Mouse (Mus musculus): Measurements from ENCODE around the gene Tyrp1. TPM values are rescaled to one million over a fixed set of nuclear protein-coding genes. Genes with fewer than 3 reads are reported as not detected.

The Tyrp1 gene
- total RNA-seq (2014; fragmentation: Nextera tagmentation) (not detected in 2 replicates), total RNA-seq (2017) (0.05 and 0.29 TPM in 2 replicates), polyA plus RNA-seq (2012) (not detected in 2 replicates)

DNA sequence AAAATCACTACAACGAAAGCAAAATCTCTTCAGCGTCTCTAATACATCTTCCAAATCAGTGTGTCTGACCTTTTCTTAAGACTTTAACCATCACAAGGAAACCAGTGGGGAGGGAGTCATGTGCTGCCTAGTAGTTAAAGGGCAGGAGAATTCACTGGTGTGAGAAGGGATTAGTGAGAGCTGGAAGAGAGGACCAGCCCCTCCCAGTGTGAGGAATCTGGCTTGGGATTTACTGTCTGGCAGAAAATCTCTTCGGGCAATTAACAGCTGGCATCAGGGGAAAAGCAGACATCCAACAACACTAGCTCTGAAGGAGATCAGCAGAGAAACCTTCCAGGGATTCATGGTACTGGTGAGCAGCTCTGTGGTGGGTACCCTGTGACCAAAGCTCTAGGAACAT is at the start of gene Tyrp1:
Gene Tyrp1 (plus strand): TSS at position 74 of the 400 bp plus-strand sequence.
- no peaks in the 10 kb centered on the region for H3K4me1 ChIP-seq (ENCODE audit: insufficient read depth, low read depth, low read length)
- no peaks in the 10 kb centered on the region for H3K27me3 ChIP-seq (ENCODE audit: insufficient read depth, low read length)
- DNase-seq (ENCODE audit: low spot score): no peak
- H3K36me3 ChIP-seq (replicated peaks): no peaks in the 10 kb centered on the region
- H3K4me3 ChIP-seq (ENCODE audit: low read depth, low read length): no peak within 1 kb of the TSS
- H3K9me3 ChIP-seq (replicated peaks): peaks cover 20% of the 10 kb centered on the region
- no peak for TF ChIP-seq GATA1 (IDR thresholded peaks at IDR 0.05; ENCODE audit: borderline replicate concordance, low read length)
- TF ChIP-seq TAL1 (conservative IDR thresholded peaks at IDR 0.05; ENCODE audit: low read depth, low read length): no peak
- no peak for TF ChIP-seq POLR2AphosphoS5 (IDR thresholded peaks at IDR 0.05; ENCODE audit: insufficient replicate concordance, low read depth, low read length)
- TF ChIP-seq GATA2 (IDR thresholded peaks at IDR 0.05; ENCODE audit: borderline replicate concordance, low read depth, low read length): no peak
- no peak for TF ChIP-seq CTCF (IDR thresholded peaks at IDR 0.05; ENCODE audit: low read depth, low read length)
- ATAC-seq (ENCODE audit: extremely low read depth, insufficient number of reproducible peaks, low FRiP score, poor library complexity, severe bottlenecking): no peak

GRCm38 (mm10) chr4:80788339-80788738 is 45.6 kb upstream of the Tyrp1 start:
- no peaks in the 10 kb centered on the region for H3K36me3 ChIP-seq (replicated peaks)
- no peaks in the 10 kb centered on the region for H3K4me1 ChIP-seq (ENCODE audit: insufficient read depth, low read depth, low read length)
- 0 out of 2 replicates have a peak, but pooled peaks cover 2% of the 10 kb centered on the region for H3K9me3 ChIP-seq (replicated peaks)
- no peak for TF ChIP-seq GATA2 (IDR thresholded peaks at IDR 0.05; ENCODE audit: borderline replicate concordance, low read depth, low read length)
- no peak for TF ChIP-seq POLR2AphosphoS5 (IDR thresholded peaks at IDR 0.05; ENCODE audit: insufficient replicate concordance, low read depth, low read length)
- DNase-seq (ENCODE audit: low spot score) (no peak), ATAC-seq (ENCODE audit: extremely low read depth, insufficient number of reproducible peaks, low FRiP score, poor library complexity, severe bottlenecking) (no peak)
- no peaks in the 10 kb centered on the region for H3K27me3 ChIP-seq (ENCODE audit: insufficient read depth, low read length)
- H3K4me3 ChIP-seq (ENCODE audit: low read depth, low read length): no peak overlapping the region

- Histone ChIP-seq H3K4me3 (ENCODE audit: low read depth, low read length) (no peak overlapping the region), H3K27me3 (ENCODE audit: insufficient read depth, low read length) (no peaks in the 10 kb centered on the region), H3K4me1 (ENCODE audit: insufficient read depth, low read depth, low read length) (no peaks in the 10 kb centered on the region), H3K36me3 (replicated peaks) (no peaks in the 10 kb centered on the region), H3K9me3 (replicated peaks) (no peaks in the 10 kb centered on the region)
- no peak for ATAC-seq (ENCODE audit: extremely low read depth, insufficient number of reproducible peaks, low FRiP score, poor library complexity, severe bottlenecking)
- TF ChIP-seq GATA2 (IDR thresholded peaks at IDR 0.05; ENCODE audit: borderline replicate concordance, low read depth, low read length) (no peak), CTCF (IDR thresholded peaks at IDR 0.05; ENCODE audit: low read depth, low read length) (no peak), POLR2AphosphoS5 (IDR thresholded peaks at IDR 0.05; ENCODE audit: insufficient replicate concordance, low read depth, low read length) (no peak), TAL1 (conservative IDR thresholded peaks at IDR 0.05; ENCODE audit: low read depth, low read length) (no peak), GATA1 (IDR thresholded peaks at IDR 0.05; ENCODE audit: borderline replicate concordance, low read length) (no peak)
- DNase-seq (ENCODE audit: low spot score): no peak
These were observed 14.4 kb upstream of the Tyrp1 start for GRCm38 (mm10) chr4:80819511-80819910.

GRCm38 (mm10) chr4:80821945-80822344 is 12.0 kb upstream of the Tyrp1 start:
- DNase-seq (ENCODE audit: low spot score): no peak
- no peak for TF ChIP-seq GATA2 (IDR thresholded peaks at IDR 0.05; ENCODE audit: borderline replicate concordance, low read depth, low read length)
- no peak for TF ChIP-seq TAL1 (conservative IDR thresholded peaks at IDR 0.05; ENCODE audit: low read depth, low read length)
- TF ChIP-seq CTCF (IDR thresholded peaks at IDR 0.05; ENCODE audit: low read depth, low read length): no peak
- no peak for TF ChIP-seq GATA1 (IDR thresholded peaks at IDR 0.05; ENCODE audit: borderline replicate concordance, low read length)
- no peak for TF ChIP-seq POLR2AphosphoS5 (IDR thresholded peaks at IDR 0.05; ENCODE audit: insufficient replicate concordance, low read depth, low read length)
- no peaks in the 10 kb centered on the region for H3K4me1 ChIP-seq (ENCODE audit: insufficient read depth, low read depth, low read length)
- H3K27me3 ChIP-seq (ENCODE audit: insufficient read depth, low read length): no peaks in the 10 kb centered on the region
- H3K4me3 ChIP-seq (ENCODE audit: low read depth, low read length): no peak overlapping the region
- no peaks in the 10 kb centered on the region for H3K9me3 ChIP-seq (replicated peaks)
- H3K36me3 ChIP-seq (replicated peaks): no peaks in the 10 kb centered on the region
- ATAC-seq (ENCODE audit: extremely low read depth, insufficient number of reproducible peaks, low FRiP score, poor library complexity, severe bottlenecking): no peak

DNA sequence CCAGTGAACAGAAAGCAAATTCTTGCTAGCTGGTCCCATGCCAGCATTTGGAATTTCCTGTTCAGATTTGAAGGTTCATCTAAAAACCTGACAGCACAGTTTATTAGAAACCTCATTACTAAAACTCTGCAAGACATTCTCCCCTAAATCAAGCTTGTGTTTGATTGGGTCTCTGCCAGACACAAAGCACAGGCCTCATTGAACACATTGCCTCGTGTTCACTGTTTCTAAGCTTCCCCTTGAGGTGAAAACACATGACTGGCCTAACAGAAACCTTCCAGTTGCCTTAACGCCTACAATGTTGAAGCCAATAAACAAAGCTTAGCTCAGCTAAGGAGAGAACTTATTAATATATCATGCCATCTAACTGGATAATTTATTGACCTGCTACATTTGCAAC is 5.7 kb upstream of the Tyrp1 start:
- no peaks in the 10 kb centered on the region for H3K36me3 ChIP-seq (replicated peaks)
- DNase-seq (ENCODE audit: low spot score): no peak
- H3K4me1 ChIP-seq (ENCODE audit: insufficient read depth, low read depth, low read length): no peaks in the 10 kb centered on the region
- TF ChIP-seq GATA1 (IDR thresholded peaks at IDR 0.05; ENCODE audit: borderline replicate concordance, low read length) (no peak), GATA2 (IDR thresholded peaks at IDR 0.05; ENCODE audit: borderline replicate concordance, low read depth, low read length) (no peak), POLR2AphosphoS5 (IDR thresholded peaks at IDR 0.05; ENCODE audit: insufficient replicate concordance, low read depth, low read length) (no peak), CTCF (IDR thresholded peaks at IDR 0.05; ENCODE audit: low read depth, low read length) (no peak), TAL1 (conservative IDR thresholded peaks at IDR 0.05; ENCODE audit: low read depth, low read length) (no peak)
- H3K27me3 ChIP-seq (ENCODE audit: insufficient read depth, low read length): no peaks in the 10 kb centered on the region
- H3K4me3 ChIP-seq (ENCODE audit: low read depth, low read length): no peak overlapping the region
- H3K9me3 ChIP-seq (replicated peaks): peaks cover 9% of the 10 kb centered on the region
- no peak for ATAC-seq (ENCODE audit: extremely low read depth, insufficient number of reproducible peaks, low FRiP score, poor library complexity, severe bottlenecking)

DNA sequence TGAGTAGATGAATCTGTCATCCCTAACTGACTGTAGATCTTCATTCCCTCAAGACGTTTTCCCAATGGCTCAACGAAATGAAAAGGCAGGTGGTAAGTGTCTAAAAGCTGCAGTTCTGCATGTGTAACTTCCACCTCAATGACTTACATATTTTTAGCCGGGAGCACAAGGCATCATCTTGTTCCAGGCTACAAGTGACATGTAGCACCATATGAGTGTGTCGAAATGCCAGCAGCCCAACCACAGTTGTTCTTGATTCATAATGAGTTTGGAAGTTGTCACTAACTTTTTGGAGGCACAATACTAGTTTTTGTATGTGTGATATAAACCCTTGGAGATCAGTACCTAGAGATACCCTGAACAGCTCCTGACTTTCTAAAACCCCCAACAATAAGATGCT is 5.4 kb downstream of the Tyrp1 start:
- no peak for DNase-seq (ENCODE audit: low spot score)
- no peaks in the 10 kb centered on the region for H3K36me3 ChIP-seq (replicated peaks)
- H3K4me3 ChIP-seq (ENCODE audit: low read depth, low read length): no peak overlapping the region
- ATAC-seq (ENCODE audit: extremely low read depth, insufficient number of reproducible peaks, low FRiP score, poor library complexity, severe bottlenecking): no peak
- H3K9me3 ChIP-seq (replicated peaks): peaks cover 11% of the 10 kb centered on the region
- no peak for TF ChIP-seq TAL1 (conservative IDR thresholded peaks at IDR 0.05; ENCODE audit: low read depth, low read length)
- no peak for TF ChIP-seq GATA1 (IDR thresholded peaks at IDR 0.05; ENCODE audit: borderline replicate concordance, low read length)
- TF ChIP-seq POLR2AphosphoS5 (IDR thresholded peaks at IDR 0.05; ENCODE audit: insufficient replicate concordance, low read depth, low read length): no peak
- TF ChIP-seq GATA2 (IDR thresholded peaks at IDR 0.05; ENCODE audit: borderline replicate concordance, low read depth, low read length): no peak
- no peak for TF ChIP-seq CTCF (IDR thresholded peaks at IDR 0.05; ENCODE audit: low read depth, low read length)
- H3K27me3 ChIP-seq (ENCODE audit: insufficient read depth, low read length): no peaks in the 10 kb centered on the region
- H3K4me1 ChIP-seq (ENCODE audit: insufficient read depth, low read depth, low read length): no peaks in the 10 kb centered on the region

Measured in G1E (cell line).